Mouse (Mus musculus) brain, adult 2 months (tissue): ENCODE results near the gene Zbtb8b.
"Not testable (repeated sequence)": the region's sequence is repeated elsewhere in the genome, so short reads cannot be mapped to it uniquely, and the experiment has no call there.

Experiments
- DNase-seq: peaks from one replicate; pipeline ENCODE4 v3.0.0; 2011; ENCODE audit warnings: low read depth, low spot score

Gene Zbtb8b

DNA sequence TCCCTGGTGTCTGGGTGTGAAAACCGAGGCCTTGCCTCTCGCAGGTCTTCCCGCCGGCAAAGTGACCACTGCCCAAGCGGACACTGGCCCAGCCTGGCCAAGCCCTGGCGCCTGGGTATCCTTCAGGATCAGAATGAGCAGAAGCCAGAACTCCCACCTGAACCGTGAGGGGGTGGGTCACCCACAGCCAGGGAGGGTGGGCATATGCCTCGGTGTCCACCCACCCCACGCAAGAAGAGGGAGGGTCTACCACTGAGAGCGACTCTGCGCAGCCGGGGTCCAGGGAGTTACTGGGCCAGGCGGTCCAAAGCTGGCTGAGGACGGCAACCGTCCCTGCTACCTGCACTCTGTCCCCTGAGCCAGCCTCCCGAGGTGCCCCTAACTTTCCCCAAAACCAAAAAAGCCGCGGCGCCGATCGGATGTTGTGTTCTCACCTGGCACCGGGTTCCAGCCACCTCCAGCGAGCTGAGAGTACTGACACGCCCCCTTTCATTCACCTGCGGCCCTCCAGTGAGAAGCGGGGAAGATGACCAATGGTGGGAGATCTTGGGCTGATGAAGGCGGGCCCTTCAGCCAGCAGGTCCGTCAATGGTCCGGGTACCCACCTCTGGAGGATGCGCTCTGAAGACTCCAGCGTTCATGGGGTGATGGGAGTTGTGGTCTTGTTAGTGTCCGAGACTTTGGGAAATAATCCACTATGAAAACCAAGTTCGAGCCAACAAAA is at the start of gene Zbtb8b:
Gene Zbtb8b, minus strand, starts transcription at position 514 of the 724 bp plus-strand sequence.
- peak; percentile 95 for DNase-seq

- DNase-seq, result peak; percentile 52
These were observed 40.4 kb upstream of the Zbtb8b start for GRCm38 (mm10) chr4:129481090-129481489.

DNA sequence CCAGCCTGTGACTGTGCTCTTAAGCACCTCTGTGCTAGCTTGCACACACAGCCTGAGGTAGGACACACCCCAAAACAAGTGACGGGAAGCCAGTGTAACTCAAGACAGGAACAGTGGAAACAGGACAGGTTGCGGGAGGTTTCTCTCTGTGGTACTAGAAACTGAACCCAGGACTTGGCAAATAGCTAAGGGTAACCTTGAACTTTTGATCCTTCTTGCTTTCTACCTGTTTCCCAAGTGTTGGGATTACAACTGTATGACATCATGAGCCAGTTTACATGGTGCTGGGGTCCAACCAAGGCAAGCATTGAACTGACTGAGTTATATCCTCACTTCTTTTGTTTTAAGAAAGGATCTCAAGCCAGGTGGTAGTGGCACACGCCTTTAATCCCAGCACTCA is 39.2 kb upstream of the Zbtb8b start:
- DNase-seq, result no peak

DNA sequence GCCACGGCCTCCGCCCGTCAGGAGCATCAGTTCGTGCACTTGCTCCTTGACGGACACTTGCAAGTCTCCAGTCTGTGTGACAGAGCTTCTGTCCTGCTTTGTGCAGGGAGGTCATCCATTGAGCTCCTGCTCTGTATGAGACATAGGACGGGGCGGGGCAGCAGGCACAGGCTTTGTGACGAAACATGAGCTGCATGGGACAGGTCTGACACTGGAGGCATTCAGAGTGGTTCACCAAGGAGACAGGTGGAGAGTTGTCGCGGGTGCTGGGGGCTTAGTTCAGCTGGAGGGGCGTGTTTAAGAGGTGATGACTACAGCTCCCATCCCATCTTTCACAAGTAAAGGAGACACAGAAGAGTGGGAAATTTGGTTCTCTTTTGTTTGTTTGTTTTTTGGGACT is 35.4 kb upstream of the Zbtb8b start:
- no peak for DNase-seq

- DNase-seq, result no peak
These were observed 23.7 kb upstream of the Zbtb8b start for GRCm38 (mm10) chr4:129464286-129464815.

DNA sequence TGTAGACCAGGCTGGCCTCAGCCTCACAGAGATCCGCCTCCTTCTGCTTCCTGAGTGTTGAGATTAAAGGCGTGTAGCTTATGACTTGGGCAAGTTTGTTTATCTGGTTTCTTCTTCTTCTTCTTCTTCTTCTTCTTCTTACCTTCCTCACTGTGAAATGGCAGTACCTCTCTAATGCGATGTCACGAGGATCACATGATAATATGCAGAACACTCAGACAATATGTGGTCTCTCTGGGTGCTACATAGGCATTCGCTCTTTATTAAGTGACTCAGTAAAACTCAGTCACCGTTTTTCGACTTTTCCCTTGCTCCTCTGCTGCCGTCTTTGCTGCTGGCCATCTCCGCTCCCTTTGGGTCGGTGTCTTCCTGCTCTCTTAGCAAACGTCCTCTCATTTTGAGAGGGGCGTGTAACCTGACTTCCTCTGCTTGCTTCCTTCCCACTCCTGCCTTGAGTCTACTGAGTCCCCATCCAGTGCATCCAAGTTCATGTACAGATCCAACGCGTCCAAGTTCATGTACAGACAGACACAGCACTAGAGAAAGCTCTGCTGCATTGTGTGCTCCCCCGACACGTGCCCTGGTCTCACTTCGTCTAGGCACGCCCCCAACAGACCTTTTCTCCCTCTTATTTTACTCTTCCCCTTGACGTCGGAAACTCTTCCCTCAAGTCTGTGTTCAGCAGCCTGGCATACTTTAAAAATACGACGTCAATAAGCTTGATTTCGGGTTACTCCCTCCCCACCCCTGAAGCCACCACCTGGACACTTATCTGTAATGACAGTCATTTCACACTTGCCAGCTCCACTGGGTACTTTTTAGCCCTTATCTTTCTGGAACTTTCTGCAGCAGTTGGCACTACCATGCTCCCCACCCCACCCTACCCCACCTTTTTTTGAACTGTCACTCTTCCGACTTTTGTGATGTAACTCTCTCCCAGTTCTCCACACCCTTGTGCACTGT is 22.7 kb upstream of the Zbtb8b start:
- DNase-seq, result no peak

DNA sequence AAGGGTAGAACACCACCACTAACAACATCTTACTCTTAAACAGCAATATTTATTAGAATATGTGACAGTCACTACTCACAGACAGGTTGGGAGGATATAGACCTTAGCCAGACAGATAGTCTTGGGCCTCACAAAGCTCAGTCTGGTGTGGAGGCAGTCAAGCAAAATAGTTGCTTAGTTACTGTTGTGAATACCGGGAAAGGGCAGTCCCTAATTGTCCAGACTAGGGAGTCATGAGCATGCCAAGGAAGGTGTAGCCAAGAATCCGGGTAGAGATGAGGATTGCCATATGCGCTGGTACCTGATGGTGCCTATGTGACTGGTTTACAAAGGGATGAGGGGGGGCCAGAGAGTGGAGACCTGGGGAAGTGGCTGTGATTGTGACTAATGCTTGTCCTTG is 21.5 kb upstream of the Zbtb8b start:
- DNase-seq, result peak; percentile 39

GRCm38 (mm10) chr4:129461183-129461960 is 20.7 kb upstream of the Zbtb8b start, which contains the start of gene Bsdc1:
TSS of gene Bsdc1 (plus strand) at chr4:129461581.
- DNase-seq, result peak; percentile 100

GRCm38 (mm10) chr4:129460827-129461182 is 20.2 kb upstream of the Zbtb8b start:
- DNase-seq, result no peak

- no peak for DNase-seq
These were observed 19.1 kb upstream of the Zbtb8b start for GRCm38 (mm10) chr4:129459726-129460125.

DNA sequence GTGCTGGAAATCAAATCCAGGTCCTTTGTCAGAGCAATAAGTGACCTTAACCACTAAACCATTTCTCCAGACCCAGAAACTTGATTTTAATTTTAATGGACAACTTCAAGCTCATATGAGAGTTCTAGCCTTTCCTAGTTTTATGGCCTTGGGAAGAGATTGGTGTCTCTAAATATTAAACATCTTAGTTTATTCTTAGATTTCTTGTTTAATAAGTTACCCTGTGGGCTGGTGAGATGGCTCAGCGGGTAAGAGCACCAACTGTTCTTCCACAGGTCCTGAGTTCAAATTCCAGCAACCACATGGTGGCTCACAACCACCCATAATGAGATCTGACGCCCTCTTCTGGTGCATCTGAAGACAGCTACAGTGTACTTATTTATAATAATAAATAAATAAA is 16.7 kb upstream of the Zbtb8b start:
- not testable (repeated sequence) for DNase-seq

GRCm38 (mm10) chr4:129456126-129456525 is 15.5 kb upstream of the Zbtb8b start:
- DNase-seq, result no peak

GRCm38 (mm10) chr4:129455265-129455664 is 14.6 kb upstream of the Zbtb8b start:
- peak; percentile 92 for DNase-seq

DNA sequence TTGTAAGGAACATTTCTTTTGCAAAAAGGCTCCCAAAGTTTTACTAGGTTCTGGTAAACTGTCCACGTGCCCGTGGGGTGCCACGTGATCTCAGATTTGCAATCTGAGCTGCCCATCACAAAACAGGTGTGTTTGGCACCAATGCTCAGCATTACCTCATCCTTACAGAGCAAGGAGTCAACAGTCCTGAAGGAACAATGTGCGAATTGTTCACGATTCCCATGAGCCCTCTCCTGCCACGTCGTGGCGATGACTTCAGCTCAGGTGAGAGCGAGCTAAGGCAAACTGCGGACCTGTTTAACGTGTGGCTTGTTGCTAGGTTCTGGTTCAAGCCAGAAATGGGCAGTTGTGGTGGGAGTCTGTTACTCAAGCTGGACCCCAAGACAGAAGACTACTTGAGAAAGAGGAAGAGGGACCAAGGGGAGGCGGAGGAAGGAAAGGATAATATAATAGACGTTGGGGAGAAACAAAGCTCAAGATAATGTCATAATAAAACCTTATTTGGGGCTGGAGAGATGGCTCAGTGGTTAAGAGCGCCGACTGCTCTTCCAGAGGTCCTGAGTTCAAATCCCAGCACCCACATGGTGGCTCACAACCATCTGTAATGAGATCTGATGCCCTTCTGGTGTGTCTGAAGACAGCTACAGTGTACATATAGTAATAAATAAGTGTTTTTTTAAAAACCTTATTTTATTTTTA is 11.0 kb upstream of the Zbtb8b start:
- no peak for DNase-seq

DNA sequence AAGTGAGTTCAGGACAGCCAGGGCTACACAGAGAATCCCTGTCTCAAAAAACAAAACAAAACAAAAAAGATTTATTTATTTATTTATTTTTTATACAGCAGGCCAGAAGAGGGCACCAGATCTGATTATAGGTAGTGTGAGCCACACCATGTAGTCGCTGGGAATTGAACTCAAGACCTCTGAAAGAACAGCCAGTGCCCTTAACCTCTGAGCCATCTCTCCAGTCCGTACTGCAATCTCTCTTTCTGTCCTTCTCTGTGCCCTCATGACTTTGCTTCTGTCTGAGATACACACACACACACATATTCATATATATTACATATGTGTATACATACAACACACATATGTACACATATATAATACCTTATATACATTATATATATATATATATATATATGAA is 10.2 kb upstream of the Zbtb8b start:
- DNase-seq, result peak; percentile 7

DNA sequence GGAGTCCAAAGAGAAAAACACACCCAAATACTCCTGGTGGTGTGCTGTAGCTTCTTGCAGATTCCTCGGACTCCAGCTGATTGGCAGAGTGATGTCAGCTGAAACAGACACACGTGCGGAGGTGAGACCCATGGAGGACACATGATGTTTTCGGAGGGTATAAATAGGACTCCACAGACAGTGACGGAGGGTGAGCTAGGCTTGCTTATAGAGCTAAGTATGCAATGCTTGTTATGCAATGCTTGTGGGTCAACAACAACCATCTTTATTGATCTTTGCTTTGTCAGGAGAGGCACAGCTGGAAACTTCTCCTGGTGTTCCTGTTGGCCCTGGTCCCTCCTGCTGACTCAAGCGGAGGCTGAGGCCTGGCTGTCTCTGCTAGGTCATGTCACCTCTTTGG is 8.1 kb upstream of the Zbtb8b start:
- no peak for DNase-seq

GRCm38 (mm10) chr4:129447778-129448563 is 7.3 kb upstream of the Zbtb8b start:
- DNase-seq, result peak; percentile 9

- DNase-seq, result no peak
These were observed 6.7 kb upstream of the Zbtb8b start for GRCm38 (mm10) chr4:129447360-129447759.

- no peak for DNase-seq
These were observed 492 bp upstream of the Zbtb8b start for GRCm38 (mm10) chr4:129441145-129441544.

DNA sequence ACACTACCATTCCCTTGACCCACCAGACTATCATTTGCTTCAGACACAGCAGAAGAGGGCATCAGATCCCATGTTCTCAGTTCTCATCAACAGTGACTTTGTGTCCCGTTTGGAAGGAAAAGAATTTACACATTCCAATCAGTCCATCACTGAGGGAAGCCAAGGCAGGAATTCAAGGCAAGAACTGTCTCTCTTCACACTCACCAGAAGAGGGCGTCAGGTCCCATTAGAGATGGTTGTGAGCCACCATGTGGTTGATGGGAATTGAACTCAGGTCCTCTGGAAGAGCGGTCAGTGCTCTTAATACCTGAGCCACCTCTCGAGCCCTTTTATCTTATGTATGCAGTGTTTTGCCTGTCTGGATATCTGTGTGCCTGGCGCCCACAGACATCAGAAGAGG is 22.3 kb downstream of the Zbtb8b start:
- DNase-seq, result no peak
